Mouse (Mus musculus): ENCODE results near the gene Dbt. TPM values are rescaled to one million over a fixed set of nuclear protein-coding genes. Genes with fewer than 3 reads are reported as not detected.

Gene Dbt
- 15.6 and 21.1 TPM in 2 replicates for polyA plus RNA-seq (2012; rRNA removed)

DNA sequence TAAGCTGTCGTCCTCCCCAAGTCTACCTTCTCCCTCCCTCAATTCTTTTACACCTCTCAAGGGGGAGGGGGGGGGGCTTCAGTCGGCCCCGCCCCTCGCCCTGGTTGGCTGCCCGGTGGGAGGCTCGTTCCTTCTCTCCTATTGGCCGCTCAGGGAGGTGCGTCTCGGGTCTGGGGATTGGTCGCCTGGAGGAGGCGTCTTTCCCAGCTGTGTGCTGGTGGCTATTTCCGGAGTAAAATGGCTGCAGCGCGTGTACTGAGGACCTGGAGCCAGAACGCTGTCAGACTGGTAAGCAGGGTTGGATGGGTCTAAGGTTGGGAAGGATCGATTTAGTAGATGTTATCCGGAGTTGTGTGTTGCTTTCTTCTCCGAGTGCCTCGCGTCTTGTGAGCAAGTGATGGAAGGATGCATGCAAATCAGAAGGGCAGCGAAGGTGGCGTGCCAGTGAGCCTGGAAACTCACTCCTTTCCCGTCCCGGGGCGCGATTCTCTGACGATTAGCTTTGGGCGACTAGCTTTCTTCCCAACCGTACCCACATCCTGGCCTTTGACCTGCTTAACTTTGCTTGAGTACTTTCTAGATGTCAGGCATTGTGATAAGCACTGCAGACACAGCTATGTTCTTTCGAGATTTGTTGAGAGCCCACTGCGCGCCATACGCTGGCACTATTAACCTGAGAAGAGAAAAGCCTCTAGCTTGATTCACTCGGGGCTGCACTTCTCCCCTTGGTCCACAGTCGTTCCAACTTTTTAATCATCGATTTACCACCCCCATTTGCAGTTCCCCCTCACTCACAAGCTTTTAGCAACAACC lies at the start of gene Dbt:
Dbt (plus strand) TSS at position 167 of the 813 bp plus-strand sequence.
- peak; percentile 71 to 88 for DNase-seq (ENCODE audit: extremely low spot score in 1 of 2, low spot score in 1 of 2)

DNA sequence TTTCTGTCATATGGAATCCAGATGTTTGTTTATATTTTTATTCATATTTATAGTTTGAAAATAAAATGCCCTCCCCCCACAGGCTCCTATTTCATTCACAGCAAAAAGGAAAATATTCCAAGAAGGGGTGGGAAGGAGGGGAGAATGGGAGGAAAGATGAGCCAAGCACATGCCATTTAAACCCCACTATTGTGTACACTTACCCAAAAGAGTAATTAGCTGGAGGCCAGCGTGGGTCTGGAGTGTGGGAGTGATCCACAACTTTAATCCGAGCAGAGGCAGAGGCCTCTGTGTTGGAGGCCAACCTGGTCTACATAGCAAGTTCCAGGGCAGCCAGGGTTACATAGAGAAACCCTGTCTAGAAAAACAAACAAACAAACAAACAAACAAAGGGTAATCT lies 48.6 kb upstream of the Dbt start:
- no peak for DNase-seq (ENCODE audit: extremely low spot score in 1 of 2, low spot score in 1 of 2)

DNA sequence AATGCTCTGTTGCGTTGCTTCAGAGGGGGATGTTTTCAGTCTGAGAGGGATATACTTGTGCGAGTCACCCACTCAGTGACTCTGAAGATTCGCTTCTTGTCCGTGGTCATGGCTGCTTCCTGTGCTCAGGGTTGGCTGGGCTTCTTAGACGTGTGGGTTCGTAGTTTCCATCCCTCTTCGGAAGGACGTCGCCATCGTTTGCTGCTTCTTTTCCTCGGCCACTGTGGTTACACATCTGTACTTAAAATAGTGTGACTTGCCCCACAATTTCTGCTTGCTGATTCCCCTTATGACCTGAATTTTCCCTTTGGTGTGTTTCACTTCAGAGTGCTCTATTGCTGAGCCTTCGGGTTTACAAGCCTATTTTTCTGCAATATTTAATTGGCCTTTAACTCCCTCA lies 47.2 kb upstream of the Dbt start:
- no peak for DNase-seq (ENCODE audit: extremely low spot score in 1 of 2, low spot score in 1 of 2)

DNA sequence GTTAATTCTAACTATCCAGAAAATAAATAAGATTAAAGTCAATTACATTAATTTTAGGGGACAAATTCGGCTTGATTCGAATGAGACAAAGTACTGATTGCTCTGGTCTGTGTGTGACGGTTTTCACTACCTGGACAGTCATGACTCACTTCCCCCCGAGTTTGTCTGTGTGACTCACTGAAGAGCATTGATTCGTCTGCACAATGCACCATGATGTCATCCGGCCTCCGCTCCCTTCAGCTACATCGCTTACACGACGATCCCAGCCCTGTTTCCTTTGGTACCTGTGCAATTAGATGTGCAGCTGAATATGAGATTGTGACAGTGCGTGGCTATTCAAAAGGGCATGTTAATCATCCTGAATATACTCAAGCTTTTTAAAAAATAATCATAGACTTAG lies 38.3 kb upstream of the Dbt start:
- peak in 1 of 2 experiments; percentile 27 for DNase-seq (ENCODE audit: extremely low spot score in 1 of 2, low spot score in 1 of 2)

DNA sequence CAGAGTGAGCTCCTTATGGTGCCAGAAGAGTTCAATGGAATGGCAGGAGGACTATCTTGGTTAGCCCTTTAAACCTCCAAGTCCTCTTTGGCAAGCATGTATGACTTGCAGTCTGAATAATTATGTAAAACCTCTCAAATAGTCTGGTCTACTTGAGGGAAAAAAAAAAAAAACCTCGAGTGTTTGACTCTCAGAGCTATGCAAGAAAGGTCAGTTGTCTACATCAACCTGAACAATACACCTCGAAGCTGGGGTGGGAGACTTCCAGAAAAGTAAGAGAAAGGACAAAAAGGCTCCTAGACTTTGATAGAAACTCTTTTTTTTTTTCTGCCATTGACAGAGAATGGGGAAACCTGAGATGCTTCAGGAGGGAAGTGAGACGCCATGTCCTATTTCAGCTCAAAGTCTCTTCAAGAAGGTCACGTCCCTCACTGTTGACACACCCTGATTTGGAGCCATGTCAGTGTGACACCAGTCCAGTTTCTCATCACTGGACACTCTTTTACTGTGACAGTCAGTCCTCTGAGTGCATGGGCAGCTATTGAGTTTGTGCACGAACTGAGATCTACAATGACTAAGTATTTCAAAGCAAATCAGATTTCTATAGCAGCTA lies 36.1 kb upstream of the Dbt start:
- no peak for DNase-seq (ENCODE audit: extremely low spot score in 1 of 2, low spot score in 1 of 2)

DNA sequence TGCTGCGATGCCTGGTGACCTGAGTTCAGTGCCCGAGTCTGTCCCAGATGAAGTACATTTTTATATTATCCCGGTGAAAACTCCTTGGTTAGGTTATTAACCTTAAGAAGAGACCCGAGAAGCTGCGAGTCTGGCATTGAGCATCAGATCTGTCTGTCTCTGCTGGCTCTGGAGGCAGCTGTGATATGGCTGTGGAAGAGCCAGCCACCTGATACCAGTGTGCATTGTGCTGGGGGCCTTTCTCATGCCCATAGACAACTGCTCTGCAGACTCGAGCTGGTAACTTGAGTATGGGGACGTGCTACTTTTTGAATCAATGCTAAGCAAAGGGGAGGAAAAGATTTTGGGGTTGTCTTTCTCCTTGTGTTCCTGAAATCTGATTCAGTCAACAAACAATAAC lies 35.5 kb upstream of the Dbt start:
- no peak for DNase-seq (ENCODE audit: extremely low spot score in 1 of 2, low spot score in 1 of 2)

DNA sequence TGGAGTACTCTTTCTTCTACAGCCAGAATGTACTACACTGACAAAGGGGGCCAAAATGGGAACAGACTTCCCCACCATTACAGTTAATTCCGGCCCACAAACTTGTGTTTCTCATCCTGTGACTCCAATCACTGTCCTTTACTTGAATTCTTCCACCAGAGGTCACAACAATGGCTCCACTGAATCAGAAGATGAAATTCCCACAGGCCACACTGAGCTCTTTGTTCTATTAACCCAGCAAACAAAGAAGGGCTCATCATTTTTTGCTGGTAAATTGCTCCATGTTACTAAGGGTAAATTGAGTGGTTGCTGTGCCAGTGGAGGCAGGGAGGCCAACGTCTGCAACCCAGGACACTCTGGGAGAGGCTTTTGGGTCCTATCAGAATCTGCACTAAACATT lies 32.8 kb upstream of the Dbt start:
- no peak for DNase-seq (ENCODE audit: extremely low spot score in 1 of 2, low spot score in 1 of 2)

DNA sequence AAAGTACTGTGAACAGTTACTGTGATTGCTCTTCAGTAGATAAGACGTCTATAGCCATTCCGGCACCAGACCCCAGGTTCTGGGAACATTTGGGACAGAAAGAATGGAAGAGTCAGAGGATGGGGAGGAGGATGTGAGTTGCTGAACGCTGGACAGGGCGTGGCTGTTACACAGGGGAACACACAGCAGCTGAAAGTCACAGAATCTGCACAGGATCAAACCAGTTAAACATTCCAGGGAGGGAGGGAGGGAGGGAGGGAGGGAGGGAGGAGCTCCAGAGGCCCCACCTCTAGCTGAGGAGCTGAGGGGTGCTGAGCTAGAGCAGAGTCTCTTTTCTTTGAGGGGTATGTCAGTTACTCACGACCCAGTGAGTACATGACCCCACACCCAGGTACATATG lies 31.9 kb upstream of the Dbt start:
- DNase-seq (ENCODE audit: extremely low spot score in 1 of 2, low spot score in 1 of 2) = no peak

DNA sequence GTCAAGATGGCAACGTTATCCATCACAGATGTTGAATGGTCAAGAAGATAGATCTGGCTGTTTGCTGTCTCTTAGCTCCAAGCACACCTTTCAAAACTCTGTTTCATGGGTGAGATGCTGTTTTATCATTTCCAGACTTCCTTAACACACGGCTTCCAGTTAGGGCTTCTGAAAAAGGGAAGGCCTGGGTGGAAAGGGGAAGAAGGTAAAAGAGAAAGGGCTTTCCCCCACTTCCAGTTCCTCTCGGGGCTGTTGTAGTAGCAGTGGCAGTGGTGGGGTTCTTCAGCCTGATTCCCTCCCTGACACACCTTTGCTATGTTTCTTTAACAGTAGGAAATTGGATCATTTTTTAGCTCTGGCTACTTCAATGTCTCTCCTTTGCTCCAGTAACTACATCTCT lies 30.1 kb upstream of the Dbt start:
- DNase-seq (ENCODE audit: extremely low spot score in 1 of 2, low spot score in 1 of 2) = no peak

DNA sequence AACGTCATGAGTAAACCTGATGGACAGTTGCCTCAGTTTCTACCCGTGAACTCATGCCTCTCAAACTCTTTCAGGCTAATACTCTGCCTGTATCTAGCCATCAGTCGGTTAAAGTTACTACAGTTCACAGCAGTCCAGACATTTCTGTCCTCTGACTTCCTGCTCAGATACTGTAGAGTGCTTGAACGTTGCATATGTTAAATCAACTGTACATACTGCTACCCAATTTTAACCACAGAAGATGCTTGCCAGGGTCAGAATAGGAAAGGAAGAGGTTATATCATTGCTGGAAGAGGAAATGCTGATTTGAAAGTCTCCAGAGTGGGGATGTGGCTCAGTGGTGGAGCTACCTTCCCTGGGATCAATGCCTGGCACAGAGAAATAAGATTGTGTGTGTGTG lies 29.6 kb upstream of the Dbt start:
- DNase-seq (ENCODE audit: extremely low spot score in 1 of 2, low spot score in 1 of 2) = no peak

DNA sequence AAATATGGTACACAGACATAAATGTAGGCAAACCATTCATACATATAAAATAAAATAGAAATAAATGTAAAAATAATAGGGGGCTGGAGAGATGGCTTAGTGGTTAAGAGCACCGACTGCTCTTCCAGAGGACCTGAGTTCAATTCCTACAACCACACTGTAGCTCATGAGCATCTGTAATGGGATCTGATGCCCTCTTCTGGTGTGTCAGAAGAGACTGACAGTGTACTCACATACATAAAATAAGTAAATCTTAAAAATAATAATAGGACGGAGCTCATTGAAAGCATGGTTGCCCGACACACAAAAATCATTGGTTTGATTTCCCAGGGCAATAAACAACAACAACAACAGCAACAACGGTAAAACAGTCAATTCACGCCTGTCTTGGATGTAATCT lies 21.9 kb upstream of the Dbt start:
- no peak for DNase-seq (ENCODE audit: extremely low spot score in 1 of 2, low spot score in 1 of 2)

DNA sequence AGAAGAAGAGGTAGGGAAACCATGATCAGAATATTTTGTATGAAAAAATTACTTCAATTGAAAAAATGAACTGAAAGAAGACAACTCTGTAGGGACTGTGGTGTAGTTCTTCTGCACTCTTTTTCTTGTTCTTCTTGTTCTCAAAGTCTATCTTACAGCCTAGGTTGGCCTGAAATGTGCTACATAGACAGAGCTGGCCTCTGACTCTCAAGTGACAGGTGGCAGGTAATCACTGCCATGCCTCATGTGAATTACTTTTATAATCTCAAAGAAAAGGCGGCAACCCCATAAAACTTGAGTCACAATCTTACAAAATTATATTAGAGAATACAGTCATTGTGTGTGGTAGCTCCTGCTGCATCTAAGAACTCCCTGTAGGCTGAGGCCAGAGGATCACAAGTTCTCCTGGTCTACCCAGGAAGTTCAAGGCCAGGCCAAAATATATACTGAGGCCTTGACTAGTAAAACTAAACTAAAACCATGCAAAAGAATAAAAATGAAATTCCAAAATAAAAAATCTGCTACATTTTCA lies 20.9 kb upstream of the Dbt start:
- no peak for DNase-seq (ENCODE audit: extremely low spot score in 1 of 2, low spot score in 1 of 2)

DNA sequence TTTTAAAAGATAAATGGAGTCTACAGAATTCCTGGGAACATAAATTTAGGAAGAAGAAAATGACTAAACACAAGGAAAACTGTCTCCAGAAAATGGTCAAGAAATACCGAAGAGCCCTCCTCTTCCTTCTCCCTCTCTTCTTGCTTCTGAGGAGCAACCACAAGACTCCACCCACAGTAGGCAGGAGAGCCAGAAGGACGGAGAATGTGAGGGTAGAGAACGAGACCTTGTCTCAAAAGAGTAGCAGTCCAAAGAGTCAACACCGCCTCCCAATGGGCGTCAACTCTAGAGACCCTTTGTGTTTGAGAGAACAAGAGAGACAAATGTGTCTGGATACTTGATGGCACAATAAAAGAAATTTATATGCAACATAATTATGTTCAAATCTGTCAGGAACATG lies 19.2 kb upstream of the Dbt start:
- no peak for DNase-seq (ENCODE audit: extremely low spot score in 1 of 2, low spot score in 1 of 2)

DNA sequence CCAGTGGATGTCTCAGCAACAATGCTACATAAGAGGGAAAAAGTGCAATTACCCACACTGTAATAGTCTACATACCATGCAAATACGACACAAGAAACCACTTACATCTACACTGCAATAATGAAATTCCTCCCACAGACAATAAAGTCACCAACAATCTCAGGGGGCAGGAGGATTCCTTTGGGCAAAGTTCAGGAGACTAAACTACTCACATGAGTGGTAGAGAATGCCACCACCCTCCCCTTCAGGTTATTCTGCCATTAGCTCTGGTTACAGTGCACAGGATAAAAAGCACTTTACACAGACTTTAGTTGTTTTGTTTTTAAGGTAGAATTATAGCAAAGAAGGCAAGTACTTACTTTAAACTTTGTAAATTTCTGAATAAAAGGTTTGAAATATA lies 17.2 kb upstream of the Dbt start:
- DNase-seq (ENCODE audit: extremely low spot score in 1 of 2, low spot score in 1 of 2) = no peak

DNA sequence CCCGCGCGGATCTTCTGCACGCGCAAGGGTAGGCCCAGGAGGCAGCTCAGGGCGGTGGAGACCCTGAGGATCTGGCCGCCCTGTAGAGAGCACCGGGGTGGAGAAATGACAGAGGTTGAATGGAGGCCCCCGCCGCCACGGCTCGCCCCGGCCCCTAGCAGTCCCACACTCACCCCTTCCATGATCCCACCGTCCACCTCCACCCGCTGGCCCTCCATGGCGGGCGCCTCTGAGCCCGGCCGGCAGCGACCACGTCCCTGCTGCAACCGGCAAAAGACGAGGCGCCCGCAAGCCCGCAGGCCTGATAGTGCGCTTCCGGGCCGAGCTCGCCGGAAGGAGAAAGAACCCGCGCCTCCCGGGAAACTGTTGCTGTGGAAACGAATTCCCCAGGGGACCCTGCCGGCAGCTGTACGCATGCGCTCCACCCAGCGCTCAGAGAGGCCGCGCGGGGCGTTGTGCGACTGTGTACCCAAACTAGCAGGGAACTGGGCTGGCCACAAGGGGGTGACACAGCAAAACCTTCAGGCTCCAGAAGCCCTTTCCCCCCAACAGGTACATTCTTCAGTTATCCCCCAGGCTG lies 5.0 kb upstream of the Dbt start, which contains the start of gene Rtca:
Rtca (minus strand) TSS at position 437 of the 580 bp plus-strand sequence.
- DNase-seq (ENCODE audit: extremely low spot score in 1 of 2, low spot score in 1 of 2) = peak; percentile 94 to 99

DNA sequence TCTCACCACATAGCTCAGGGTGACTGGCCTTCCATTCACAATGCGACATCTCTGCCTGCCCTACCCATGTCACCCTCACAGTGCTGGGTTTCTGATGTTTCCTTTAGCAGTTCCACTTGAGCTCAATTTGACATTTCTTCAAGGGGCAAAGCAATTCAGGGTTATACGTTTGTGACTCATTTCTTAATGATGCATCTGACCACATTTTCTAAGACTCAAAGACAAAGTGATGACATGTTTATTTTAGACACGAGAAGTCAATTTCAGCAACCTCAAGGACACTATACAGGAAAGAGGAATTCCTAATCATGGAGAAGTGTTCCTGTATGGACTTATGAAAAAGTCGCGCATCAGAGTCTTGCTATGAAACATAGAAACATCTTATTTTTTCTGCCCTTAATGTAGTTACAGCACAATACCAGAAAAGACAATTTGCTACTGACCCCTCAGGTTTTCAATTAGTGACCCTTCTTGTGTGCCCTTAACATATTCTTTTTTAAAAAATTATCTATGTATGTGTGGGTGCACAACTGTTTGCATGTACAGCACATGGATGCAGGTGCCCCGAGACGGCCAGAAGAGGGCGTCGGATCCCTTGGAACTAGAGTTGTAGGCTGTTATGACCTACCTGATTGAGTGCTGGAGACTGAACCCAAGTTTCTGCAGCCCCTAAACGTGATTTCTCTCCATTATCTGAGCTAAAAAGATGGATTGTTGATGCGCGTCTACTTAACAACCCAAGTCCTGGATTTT lies 543 bp upstream of the Dbt start:
- DNase-seq (ENCODE audit: extremely low spot score in 1 of 2, low spot score in 1 of 2) = no peak

DNA sequence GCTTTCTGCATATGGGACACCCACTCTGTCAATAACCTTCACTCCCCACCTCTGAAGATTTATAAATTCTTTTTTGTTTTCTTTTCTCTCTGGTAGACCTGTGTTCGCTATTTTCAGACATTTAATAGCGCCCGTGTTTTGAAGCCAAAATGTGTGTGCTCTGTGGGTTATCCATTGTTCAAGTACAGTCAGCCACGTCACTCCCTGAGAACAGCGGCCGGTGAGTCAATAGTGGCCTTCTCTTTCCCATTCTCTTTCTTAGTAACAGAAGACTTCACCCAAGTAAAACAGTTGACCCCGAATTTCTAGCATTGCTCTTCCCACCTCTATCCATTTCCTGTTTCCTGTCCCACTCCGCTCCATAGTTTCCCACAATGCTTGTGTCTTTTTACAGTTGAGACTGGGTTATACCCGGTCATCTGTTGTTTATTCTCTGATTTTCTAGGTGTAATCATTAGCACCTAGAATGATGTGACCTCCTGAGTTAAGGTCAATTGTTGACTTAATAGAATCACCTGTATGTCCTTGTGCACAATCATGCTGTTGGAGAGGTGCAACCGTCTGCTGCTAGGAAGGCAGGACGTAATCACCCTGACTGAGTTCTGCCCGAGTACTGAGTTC lies 7.4 kb downstream of the Dbt start:
- no peak for DNase-seq (ENCODE audit: extremely low spot score in 1 of 2, low spot score in 1 of 2)

DNA sequence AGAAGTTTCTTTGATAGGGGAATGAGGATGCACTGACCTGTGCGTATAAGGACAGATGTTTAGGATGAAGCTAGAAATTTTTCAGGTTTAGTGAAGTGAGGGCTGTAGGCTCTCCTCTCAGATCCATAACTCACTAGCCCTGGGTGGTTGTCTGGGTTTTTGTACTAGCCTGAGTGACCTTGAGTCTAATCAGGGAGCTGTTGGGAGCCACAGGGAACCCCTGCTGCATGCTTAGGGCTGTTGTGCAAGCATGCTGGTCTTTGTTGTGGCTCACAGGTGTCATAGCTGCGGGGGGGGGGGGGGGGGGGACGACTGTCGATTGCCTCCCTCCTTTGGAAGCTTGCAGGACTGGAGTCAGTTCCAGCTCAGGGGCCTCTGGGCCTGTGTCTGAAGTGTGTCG lies 16.9 kb downstream of the Dbt start:
- DNase-seq (ENCODE audit: extremely low spot score in 1 of 2, low spot score in 1 of 2) = no peak

DNA sequence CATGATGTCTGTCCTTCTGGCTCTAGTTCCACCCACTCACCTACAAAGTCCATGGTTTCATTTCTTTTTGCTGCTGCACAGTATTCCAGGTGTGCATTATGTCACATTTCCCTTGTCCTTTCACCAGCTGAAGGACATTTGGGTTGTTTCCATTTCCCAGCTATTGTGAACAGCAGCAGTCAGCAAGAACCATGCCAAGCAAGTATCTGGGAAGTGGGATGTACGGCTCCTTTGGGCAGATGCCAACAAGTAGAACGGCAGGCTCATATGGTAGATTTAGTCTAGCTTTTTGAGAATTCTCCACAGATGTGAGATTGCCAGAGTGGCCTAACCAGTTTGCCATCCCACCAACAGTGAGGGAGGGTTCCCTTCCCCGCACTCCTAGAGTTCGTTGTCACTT lies 18.0 kb downstream of the Dbt start:
- DNase-seq (ENCODE audit: extremely low spot score in 1 of 2, low spot score in 1 of 2) = peak; percentile 20 to 61

DNA sequence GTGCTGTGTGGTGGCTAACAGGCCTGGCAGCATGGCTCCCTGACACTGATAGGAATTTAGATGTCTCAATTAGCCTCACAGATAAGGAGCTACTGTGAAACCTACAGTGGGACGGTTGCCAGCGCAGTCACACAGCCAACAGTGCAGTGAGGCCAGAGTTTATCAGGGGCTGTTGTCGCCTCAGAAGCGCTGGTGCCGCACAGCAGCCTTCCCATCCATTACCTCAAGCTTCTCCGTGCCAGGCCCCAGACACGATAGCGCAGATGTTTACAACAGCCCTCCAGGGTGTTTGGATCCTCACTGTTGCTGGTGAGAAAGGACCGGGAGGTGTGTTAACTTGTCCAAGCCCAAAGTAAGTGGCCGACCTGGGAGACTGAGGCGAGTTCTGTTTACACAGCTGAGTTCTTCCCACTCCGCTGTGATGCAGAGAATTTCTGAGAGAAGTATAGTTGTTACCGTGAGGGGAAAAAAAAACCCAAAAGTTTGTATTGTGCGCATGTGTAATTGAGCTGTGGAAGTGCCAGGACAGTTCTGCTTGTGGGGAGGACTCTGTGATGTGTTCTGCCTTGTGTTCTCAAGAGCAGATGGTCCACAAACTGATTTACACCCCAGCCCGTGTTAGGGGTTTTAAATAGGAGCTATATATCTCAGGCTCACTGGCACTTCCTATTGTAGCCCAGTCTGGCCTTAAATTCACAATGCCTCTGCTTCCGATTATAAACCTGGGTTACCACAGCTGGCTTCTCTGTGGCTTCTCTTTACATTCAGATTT lies 23.7 kb downstream of the Dbt start:
- no peak for DNase-seq (ENCODE audit: extremely low spot score in 1 of 2, low spot score in 1 of 2)

Measured in frontal cortex, adult 2 months (tissue).